Mouse (Mus musculus): ENCODE measurements at regions not wholly inside any gene's neighbourhood (a gene's known extent, or its start where the extent isn't known, plus 50 kb on each side); places are given as distances from the start of the nearest gene placed in this dataset.

DNA sequence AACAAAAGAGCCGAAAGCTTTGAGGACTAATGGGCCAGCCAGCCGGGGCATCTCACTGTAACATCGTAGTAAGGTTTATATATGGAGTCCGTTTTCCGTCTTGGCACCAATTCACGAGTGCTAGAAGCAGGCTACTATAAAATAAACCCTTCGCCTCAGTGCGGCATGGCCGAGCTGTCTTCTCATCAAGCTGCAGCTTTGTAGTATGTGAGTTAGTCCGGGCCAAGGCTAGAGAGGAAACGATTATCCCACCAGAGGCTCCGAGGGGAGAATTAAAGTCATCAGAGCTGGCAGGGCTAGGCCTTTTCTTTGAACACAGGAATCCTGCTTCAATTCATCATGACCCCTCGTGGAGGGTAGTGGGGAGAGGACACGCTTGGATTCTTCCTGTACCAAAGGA is 138.9 kb upstream of the Arglu1 start:
- no peak for DNase-seq

DNA sequence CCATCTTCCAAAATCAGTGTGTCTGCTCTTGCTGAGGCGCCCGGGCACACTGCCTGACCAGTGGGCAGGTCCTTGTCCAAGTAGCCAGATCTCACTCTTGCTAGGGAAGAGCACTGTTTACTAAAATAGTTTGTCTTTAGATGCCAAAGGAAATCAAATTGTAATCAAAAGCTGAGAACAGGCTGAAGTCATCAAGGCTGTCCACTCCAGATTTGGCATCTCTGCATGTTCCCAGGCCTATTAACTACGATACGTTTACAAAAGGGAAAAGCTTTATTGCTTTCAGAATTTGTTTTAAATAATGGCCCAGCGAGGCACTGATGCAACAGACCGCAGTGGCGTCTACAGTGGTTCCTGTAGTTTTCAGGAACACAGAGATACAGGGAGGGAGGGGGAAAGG is 137.2 kb upstream of the Arglu1 start:
- no peak for DNase-seq

- DNase-seq = no peak
Measured at GRCm38 (mm10) chr8:8826801-8827200, 136.5 kb upstream of the Arglu1 start.

- DNase-seq = no peak
Measured at GRCm38 (mm10) chr8:8824886-8825285, 134.6 kb upstream of the Arglu1 start.

GRCm38 (mm10) chr8:8821119-8821518 is 130.8 kb upstream of the Arglu1 start:
- DNase-seq = no peak

DNA sequence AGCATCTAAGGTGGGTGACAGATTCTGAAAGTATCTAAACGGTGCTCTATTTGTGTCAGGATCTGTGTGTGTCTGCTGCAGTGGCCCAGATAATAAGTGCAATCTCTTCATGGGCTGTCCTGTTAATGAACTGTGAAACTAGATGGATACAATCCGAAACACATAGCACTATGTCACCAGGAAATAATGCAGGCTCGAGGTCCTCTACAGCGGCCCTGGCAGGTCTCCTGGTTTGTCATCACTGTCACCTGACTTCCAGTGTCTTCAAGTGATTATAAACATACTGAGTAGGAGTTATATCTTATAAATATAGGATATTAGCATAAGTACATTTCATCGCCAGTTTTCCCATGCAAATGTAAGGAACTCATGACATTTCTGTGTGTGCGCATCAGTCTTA is 130.3 kb upstream of the Arglu1 start:
- DNase-seq = no peak

GRCm38 (mm10) chr8:8819233-8819931 is 129.1 kb upstream of the Arglu1 start:
- no peak for DNase-seq

DNA sequence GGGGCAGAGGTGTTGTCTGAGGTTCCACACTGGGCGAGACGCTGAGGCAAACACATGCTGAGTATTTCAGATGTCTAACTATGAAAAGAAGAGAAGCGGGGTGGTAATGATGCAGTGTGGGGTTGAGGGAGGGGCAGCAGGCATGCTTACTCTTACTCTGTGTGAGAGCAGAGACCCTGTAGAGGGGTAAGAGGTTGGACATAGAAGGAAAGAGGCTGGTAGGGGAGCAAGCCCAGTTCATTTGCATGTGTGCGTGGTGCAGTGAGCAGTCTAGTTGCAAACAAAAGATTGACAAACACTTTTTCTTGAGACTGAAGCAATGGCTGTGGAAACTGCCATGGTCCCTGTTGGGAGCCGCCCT is 122.5 kb upstream of the Arglu1 start:
- DNase-seq = no peak

- no peak for DNase-seq
Measured at GRCm38 (mm10) chr8:8812051-8812806, 121.9 kb upstream of the Arglu1 start.

DNA sequence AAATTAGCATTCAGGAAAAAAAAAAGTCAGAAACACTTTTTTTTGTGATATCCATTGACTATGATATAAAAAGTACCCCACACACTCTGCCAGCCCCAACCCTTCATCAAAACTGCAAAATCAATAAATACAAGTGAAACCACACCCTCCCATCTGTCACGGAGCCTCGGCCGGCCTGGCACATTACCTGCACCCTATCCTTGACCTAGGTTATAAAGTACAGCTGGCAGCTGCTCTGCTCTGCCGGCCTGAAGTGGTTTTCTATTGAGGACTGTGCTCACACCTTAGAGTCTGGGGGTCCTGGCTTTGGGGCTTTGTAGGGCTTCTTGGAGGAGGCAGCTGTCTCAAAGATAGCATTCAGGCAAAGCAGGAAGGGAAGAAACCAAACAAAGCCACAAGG is 120.6 kb upstream of the Arglu1 start:
- no peak for DNase-seq

DNA sequence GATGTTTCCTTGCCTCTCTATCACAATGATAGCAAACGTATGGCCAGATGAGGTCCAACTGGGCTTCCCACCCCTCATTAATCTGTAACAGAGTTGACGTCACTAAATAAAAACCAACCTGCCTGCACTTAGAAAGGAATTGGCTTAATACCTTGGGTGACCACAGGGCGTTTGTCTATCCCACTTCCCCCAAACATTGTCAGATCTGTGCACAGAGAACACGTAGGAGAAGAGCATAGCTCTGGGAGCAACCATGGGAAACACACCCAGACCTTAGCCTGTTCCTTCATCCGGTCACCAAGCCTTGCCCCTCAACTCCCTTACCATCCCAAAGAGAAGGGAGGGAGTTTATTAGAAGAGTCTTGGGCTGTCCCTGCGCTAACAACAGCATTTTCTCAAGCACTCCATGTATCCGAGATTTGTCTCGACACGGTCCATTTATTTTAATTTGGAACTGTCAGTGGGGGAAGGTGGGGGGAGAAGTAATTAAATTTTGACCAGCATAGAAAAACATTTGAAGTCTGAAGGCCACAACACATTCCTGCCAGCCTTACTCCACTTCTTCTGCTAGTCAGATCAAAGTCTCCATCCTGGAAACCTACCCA is 119.6 kb upstream of the Arglu1 start:
- DNase-seq = no peak

GRCm38 (mm10) chr8:8809349-8809748 is 119.0 kb upstream of the Arglu1 start:
- DNase-seq = no peak

DNA sequence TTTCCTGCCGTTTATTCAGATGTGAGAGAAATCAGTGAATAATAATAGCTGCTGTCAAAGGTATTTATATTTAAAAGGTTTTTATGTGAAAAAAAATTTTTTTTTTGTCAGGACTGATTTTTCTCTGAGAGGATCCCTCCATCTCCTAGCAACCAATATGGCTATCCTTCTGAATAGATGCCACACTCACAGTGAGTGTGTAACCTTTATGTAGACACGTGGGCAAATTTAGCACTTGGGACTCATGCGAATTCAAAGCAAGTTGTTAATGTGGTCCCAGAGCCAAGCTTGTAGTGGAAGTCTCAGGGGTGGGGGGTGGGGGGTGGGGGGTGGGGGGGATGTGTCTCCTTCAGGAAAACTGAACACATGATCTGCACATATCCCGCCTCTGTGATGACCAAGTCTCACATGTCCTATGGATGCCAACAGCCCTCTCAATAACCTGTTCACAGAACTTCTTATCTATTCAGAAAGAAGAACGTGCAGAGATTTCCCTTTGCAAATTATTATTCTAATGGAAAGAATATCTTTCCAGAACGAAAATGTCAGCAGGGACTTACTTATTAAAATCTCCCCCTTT is 112.5 kb upstream of the Arglu1 start:
- no peak for DNase-seq

DNA sequence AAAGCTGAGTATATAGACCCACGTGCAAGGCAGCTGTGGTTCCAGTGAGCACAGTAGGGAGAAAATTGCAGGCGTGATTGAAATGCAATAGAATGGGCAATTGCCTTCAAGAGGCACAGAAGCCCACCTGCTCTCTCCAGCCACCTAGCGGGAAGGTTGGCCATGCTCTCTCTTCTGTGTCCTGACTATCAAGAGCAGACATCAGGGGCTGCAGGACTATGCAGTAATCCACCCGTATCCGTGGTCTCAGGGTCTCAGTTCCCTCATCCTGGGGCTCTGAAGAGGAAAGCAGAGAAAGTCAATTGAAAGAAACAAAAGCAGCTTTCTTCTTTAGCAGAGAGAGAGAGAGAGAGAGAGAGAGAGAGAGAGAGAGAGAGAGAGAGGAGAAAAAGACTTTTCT is 112.0 kb upstream of the Arglu1 start:
- no peak for DNase-seq

GRCm38 (mm10) chr8:8801578-8801977 is 111.3 kb upstream of the Arglu1 start:
- DNase-seq = no peak

GRCm38 (mm10) chr8:8797521-8797920 is 107.2 kb upstream of the Arglu1 start:
- DNase-seq = no peak

DNA sequence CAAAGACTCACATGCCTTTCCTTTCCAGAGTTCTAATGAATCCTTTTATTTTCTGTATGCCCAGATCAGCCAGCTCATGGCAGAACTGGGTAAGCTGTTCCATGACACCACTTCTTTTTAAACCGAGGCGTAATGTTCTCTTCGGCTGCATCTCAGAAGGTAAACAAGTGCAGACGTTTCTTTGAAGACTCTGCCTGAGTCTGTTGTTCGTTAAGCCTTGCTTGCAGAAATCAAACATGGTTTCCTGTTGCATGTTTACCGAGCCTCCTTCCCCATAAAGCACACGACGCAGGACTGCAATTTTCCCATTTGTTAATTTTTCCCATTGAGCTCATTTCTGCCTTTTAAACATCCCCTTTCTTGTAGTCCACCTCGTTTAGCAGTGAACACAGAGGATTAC is 106.6 kb upstream of the Arglu1 start:
- DNase-seq = no peak

- DNase-seq = no peak
Measured at GRCm38 (mm10) chr8:8794711-8795110, 104.4 kb upstream of the Arglu1 start.

DNA sequence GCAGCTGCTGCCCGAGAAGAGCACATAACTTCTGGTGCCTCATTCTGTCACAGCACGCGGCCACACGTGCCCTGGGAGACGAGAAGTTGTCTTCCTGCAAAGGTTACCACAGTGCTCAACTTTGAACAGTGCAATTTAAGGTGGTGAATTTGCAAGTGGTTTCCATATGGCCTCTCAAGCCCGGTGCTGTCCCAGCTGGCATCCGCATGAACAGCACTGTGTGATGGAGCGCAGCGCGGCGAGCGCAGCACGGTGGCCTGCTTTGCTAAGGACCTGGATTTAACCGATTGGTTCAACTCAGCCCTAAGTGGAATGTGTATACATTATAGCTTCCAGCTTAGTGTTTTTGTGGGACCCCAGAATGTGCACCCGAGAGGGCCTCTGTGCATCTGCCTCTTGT is 89.6 kb upstream of the Arglu1 start:
- DNase-seq = no peak

GRCm38 (mm10) chr8:8774496-8775015 is 84.2 kb upstream of the Arglu1 start:
- DNase-seq = no peak

DNA sequence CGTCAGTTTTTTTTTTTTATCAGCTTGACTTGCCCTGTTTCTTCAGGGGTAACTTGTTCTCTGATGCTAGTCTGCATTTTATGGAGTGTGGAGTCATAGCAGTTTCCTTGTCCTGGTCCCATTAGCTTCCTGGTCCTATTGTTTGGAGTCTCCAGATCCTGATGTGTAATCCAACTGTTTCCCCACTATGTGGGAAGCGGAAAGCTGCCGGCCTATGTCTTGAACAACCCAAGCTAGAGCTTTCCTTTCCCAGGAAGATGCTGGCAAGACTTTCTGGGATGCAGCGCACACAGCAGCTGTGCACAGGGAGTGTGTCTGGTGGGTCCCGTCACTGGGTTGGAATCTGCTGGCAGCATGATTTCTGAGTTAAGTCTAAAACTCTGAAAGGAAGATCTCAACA is 82.1 kb upstream of the Arglu1 start:
- no peak for DNase-seq

DNA sequence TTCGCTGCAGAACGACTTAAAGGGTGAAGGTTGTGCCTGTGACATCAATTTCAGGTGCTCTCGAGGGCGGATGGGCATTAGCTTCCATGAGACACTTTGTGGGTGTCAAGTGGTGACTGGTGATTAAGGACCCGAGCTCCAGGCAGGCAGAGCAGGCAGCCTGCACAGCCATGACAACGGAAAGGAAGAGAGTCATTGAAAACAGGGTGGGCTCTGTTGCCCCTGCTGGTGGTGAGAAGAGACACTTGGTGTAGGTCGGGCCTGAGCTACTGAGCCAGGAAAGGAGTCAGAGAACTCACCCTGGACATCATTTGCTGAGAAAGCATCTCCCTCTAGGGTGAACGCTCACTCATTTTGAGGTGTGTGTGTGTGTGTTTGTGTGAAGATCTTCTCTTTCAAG is 80.1 kb upstream of the Arglu1 start:
- DNase-seq = no peak

DNA sequence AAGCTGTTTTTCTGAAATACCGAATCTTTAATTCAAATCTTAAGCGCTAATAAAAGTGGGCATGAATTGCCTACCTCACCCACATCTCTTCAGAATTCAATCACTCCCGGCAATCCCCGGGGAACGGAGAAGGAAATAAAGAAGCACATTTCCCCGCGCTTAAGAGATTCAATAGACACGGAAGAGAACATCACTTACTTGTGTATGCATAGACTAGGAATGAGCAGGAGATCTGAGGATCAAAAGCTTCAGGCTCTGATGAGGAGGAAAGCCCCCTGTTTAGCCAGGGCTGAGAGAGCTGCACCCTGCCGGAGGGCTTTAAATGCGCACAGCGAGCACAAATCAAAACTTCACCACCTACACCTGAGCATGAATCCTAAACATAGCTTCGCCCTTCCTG is 72.0 kb upstream of the Arglu1 start:
- DNase-seq = no peak

DNA sequence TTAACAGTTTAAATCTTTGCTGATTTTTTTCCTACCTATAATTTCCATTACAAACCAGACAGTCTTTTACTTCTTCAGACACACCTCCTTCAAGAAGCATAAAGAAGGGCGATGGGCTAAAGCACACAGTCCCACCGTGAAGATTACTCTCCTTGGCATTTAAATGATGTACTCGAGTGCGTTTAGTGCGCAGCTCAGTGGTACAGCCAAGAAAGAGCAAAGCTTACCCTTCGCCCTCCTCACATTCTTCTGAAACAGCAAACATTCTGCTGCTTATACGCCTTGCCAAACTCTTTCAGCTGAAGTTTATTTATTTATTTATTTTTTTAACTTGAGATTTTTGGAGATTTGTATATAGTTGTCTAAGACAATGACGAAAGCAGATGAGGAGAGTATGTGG is 68.0 kb upstream of the Arglu1 start:
- no peak for DNase-seq

Measured in thymus, adult 18-20 months (tissue).